Mouse (Mus musculus): ENCODE data around the gene Arl6ip5. TPM values are rescaled to one million over a fixed set of nuclear protein-coding genes. Genes with fewer than 3 reads are reported as not detected.

Gene Arl6ip5
- polyA plus RNA-seq, 1 experiment from 2014 or later = 133 TPM

DNA sequence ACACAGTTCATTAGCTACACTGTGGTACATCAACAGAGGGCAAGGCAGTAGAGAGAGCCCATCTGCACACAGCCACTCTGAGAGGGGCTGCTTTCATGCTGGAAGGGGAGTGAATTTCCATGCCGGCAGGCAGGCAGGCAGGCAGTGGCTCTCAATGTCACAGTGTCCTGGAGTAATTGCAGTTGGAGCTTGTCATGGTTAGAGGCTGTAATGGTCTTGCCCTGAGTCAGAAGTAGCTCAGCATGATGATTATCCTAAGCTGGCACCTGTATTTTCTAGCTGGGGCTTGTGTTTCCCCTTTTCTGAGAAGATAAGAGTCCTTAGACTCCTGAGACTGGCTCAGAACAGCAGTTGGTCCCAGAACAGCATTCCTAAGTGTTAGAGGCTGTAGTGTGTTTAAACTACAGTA is 15.6 kb downstream of the Arl6ip5 start:
- no peaks in the 10 kb centered on the region for H3K9me3 ChIP-seq
- H3K4me1 ChIP-seq (replicated peaks) = peaks cover 13% of the 10 kb centered on the region
- no peak overlapping the region for H3K4me3 ChIP-seq
- H3K9ac ChIP-seq = no peak overlapping the region
- peak; percentile 30; the same call in 1 of the 2 replicates for ATAC-seq (ENCODE audit: low FRiP score, low read depth)
- 14% methylated on average over 1 of the region's 1 CpGs for WGBS
- H3K27me3 ChIP-seq = no peaks in the 10 kb centered on the region
- H3K36me3 ChIP-seq = peaks cover 19% of the 10 kb centered on the region; the same call in 1 of the 2 replicates
- H3K27ac ChIP-seq (replicated peaks) = peak overlapping the region; percentile 23; the same call in 1 of the 2 replicates
- H3K4me2 ChIP-seq = no peak overlapping the region

DNA sequence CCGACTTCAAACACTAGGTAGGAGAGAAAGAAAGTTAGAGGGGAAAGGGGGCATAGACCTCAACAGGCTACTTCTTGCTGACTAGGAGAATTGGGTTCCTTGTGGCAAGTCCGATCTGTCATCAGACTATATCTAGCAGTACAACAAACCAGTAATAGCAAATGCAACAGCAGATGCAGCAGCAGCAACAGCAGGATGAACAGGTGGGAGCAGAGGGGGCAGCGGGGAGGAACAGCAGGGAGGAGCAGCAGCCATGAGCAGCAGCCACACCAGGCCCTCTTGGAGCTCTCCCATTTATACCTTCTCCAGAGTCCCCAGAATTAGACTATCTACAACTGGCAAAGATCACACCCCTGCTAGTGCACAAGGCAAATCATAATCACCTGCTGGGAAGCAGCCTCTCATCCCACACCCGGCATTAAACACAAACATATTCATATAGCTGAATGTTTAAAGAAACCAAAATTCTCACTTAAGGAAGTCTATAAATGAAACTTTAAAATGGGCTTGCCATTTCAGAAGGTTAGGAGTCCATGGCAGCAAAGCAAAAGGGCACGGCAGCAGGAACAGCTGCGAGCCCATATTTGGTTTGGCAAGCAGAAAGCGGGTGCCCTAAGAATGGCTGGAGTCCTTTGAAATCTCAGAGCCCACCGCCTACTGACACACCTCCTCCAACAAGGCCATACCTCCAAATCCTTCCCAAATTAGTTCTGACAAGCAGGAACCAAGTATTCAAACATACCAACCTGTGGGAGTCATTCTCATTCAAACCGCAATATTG is 16.8 kb downstream of the Arl6ip5 start:
- Histone ChIP-seq H3K9ac (no peak overlapping the region), H3K4me1 (replicated peaks) (0 out of 2 replicates have a peak, but pooled peaks cover 4% of the 10 kb centered on the region), H3K4me2 (no peak overlapping the region), H3K27ac (replicated peaks) (no peak overlapping the region), H3K4me3 (no peak overlapping the region), H3K36me3 (peaks cover 29% of the 10 kb centered on the region), H3K9me3 (no peaks in the 10 kb centered on the region), H3K27me3 (no peaks in the 10 kb centered on the region)
- ATAC-seq (ENCODE audit: low FRiP score, low read depth) = no peak
- 95% methylated on average over 9 of the region's 9 CpGs for WGBS

DNA sequence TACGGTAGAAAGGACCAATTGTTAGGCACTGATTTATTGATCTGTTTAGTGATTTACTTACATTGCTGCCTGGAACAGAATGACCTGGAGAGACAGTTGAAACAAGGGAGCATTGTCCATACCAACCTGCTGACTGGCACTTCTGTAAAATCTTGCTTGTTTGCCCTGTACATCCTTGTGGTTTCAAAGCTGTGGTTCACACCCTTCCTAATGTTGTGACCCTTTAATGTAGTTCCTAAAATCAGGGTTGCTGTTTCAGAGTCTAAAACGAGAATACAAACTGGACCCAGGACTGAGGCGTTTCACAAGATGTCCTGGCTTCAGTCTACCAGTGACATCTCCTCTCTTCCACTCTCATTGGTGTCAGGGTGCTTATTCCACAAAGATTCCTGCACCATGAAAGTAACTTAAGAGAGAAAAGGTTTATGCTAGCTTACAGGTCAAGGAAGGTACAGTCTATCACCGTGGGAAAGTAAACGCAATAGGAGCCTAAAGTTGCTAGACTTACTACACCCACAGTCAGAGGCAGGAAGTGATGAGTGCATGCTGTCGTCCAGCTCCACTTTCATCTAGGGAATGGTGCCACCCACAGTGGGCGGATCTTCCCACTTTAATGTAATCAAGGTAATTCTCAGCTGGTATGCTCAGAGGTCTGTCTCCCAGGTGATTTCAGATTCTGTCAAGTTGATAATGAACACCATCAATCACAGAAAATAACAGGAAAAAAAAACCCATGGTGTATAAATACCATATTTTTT is 24.6 kb downstream of the Arl6ip5 start:
- H3K4me2 ChIP-seq = no peak overlapping the region
- whole genome bisulfite sequencing = 86% methylated on average over 7 of the region's 7 CpGs
- H3K27me3 ChIP-seq = no peaks in the 10 kb centered on the region
- H3K27ac ChIP-seq (replicated peaks) = no peak overlapping the region
- no peak for ATAC-seq (ENCODE audit: low FRiP score, low read depth)
- no peaks in the 10 kb centered on the region for H3K4me1 ChIP-seq (replicated peaks)
- H3K4me3 ChIP-seq = no peak overlapping the region
- H3K36me3 ChIP-seq = peaks cover 30% of the 10 kb centered on the region
- H3K9me3 ChIP-seq = no peaks in the 10 kb centered on the region
- no peak overlapping the region for H3K9ac ChIP-seq

DNA sequence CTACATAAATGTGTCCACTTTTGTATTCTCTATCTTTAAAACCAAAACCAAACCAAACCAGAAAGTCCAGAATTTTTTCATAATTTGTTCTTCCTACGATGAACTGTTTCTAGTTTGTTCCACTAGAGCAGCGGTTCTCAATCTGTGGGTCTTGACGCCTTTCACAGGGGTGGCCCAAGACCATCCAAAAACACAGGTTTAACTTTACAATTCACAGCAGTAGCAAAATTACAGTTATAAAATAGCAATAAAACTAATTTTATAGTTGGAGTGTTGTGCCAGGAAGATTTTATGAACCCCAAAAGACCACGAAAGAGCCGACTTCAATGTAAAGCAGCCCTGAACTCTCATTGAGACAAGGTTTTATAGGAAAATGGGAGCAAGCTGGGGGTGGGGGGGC is 25.6 kb downstream of the Arl6ip5 start:
- WGBS = 96% methylated on average over 5 of the region's 5 CpGs
- Histone ChIP-seq H3K4me3 (no peak overlapping the region), H3K36me3 (peaks cover 26% of the 10 kb centered on the region), H3K9me3 (no peaks in the 10 kb centered on the region), H3K27me3 (no peaks in the 10 kb centered on the region), H3K27ac (replicated peaks) (no peak overlapping the region), H3K9ac (no peak overlapping the region), H3K4me2 (no peak overlapping the region), H3K4me1 (replicated peaks) (no peaks in the 10 kb centered on the region)
- no peak for ATAC-seq (ENCODE audit: low FRiP score, low read depth)

DNA sequence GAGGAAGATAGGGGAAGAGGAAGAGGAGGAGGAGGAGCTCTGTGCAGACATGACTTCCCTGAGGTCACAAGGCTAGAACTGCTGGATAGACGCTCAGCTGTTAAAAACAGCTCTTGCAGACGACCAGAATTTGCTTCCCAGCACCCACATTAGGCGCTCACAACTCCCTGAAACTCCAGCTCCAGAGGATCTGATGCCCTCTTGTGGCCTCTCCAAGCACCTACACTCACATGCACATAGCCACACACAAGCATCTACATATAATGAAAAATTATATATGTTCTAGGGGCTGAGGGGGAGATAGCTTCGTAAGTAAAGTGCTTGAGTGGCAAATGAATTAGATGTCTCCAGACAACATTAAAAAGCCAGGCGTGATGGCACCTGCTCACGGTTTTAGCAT is 28.9 kb downstream of the Arl6ip5 start:
- ATAC-seq (ENCODE audit: low FRiP score, low read depth) = no peak

DNA sequence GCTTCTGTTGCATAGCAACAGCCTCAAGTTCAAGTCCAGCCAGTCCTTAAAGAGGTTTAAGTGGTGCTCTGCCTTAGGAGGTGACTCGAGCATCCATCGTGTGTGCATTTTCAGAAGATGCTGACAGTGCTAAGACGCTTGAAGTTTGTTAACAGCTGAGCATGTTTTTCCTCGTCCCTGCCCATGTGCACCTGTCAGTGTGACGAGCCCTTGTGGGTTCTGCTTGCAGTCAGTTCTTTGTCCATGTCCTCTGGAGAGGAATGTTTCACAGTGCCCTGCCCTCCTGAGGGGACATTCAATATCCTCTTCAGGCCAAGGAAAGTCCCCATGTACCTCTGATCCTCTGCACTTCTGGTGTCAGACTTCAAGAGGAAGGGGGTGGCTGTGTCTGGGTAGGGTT is 29.6 kb downstream of the Arl6ip5 start:
- 79% methylated on average over 5 of the region's 5 CpGs for WGBS
- no peak overlapping the region for H3K27ac ChIP-seq (replicated peaks)
- no peak for ATAC-seq (ENCODE audit: low FRiP score, low read depth)

More for the DNA sequence above, 28.9 kb downstream of the Arl6ip5 start:
- Histone ChIP-seq H3K4me1 (replicated peaks) (no peaks in the 10 kb centered on the region), H3K9ac (no peak overlapping the region), H3K9me3 (no peaks in the 10 kb centered on the region), H3K4me2 (no peak overlapping the region), H3K27ac (replicated peaks) (no peak overlapping the region), H3K36me3 (0 out of 2 replicates have a peak, but pooled peaks cover 4% of the 10 kb centered on the region), H3K27me3 (no peaks in the 10 kb centered on the region), H3K4me3 (no peak overlapping the region)
- 95% methylated on average over 6 of the region's 6 CpGs for WGBS

DNA sequence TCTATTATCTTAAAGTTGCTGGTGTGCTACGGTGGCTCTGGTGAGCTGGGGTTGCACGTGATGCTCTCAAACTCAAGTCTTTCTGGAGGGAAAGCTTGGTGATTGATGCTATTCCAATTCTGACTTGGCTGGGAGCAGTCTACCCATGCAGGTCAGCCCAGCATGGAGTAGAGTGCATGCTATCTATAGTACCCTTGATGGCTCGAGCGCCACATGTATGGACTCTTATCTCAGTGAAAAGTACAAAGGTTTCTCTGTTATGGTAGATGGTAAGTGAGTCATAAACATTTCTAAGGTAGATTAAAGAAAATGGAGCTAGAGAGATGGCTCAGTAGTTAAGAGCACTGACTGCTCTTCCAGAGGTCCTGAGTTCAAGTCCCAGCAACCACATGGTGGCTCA is 32.0 kb downstream of the Arl6ip5 start:
- Histone ChIP-seq H3K36me3 (no peaks in the 10 kb centered on the region), H3K4me1 (replicated peaks) (no peaks in the 10 kb centered on the region), H3K9ac (no peak overlapping the region), H3K4me2 (no peak overlapping the region), H3K9me3 (no peaks in the 10 kb centered on the region), H3K4me3 (no peak overlapping the region), H3K27ac (replicated peaks) (no peak overlapping the region), H3K27me3 (no peaks in the 10 kb centered on the region)
- 95% methylated on average over 4 of the region's 4 CpGs for WGBS
- no peak for ATAC-seq (ENCODE audit: low FRiP score, low read depth)

More for the DNA sequence above, 29.6 kb downstream of the Arl6ip5 start:
- H3K9ac ChIP-seq = no peak overlapping the region
- no peaks in the 10 kb centered on the region for H3K9me3 ChIP-seq
- H3K4me2 ChIP-seq = no peak overlapping the region
- H3K36me3 ChIP-seq = 0 out of 2 replicates have a peak, but pooled peaks cover 3% of the 10 kb centered on the region
- no peaks in the 10 kb centered on the region for H3K4me1 ChIP-seq (replicated peaks)
- no peak overlapping the region for H3K4me3 ChIP-seq
- H3K27me3 ChIP-seq = no peaks in the 10 kb centered on the region

DNA sequence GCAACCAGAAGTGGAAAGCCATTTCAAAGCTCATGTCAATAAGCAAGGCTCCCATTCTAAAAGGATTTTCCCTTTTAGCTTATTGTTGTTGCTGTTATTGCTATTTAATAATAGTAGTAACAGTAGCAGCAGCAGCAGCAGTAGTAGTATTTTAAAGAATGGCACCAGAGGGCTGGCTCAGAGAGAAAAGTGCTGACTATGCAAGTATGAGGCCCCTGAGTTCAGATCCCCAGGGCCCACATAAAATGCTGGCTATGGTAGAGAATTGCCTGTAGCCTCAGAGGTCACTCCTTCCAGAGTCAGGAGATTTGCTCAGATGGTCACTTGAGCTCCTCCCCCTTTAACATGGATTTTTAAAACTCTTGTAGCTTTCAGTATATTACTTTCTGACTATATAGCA is 34.7 kb downstream of the Arl6ip5 start:
- H3K4me1 ChIP-seq (replicated peaks) = no peaks in the 10 kb centered on the region
- H3K27ac ChIP-seq (replicated peaks) = no peak overlapping the region
- H3K4me2 ChIP-seq = no peak overlapping the region
- no peaks in the 10 kb centered on the region for H3K36me3 ChIP-seq
- H3K9me3 ChIP-seq = no peaks in the 10 kb centered on the region
- no peak overlapping the region for H3K4me3 ChIP-seq
- no peak for ATAC-seq (ENCODE audit: low FRiP score, low read depth)
- no peaks in the 10 kb centered on the region for H3K27me3 ChIP-seq
- H3K9ac ChIP-seq = no peak overlapping the region

DNA sequence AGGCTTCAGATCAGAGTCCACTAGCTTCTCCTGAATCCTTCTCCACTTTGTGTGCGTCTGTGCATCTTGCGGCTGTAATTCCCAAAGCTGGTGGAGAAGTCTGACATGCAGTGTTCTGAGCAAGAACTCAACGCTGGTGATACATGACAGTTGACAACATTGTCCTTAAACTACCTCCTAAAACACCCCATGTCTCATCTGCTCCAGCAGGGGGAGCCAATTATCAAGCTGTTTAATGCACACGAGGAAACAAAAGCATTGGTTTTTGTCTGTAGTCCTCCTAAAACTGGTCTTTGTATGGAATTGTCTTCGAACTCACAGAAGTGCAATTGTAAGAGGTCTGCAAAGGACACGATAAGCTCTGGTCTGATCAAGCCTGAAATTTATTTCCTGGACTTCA is 40.5 kb downstream of the Arl6ip5 start:
- 52% methylated on average over 6 of the region's 6 CpGs for WGBS
- no peaks in the 10 kb centered on the region for H3K36me3 ChIP-seq
- H3K4me1 ChIP-seq (replicated peaks) = no peaks in the 10 kb centered on the region
- H3K27ac ChIP-seq (replicated peaks) = no peak overlapping the region
- no peak overlapping the region for H3K4me2 ChIP-seq
- no peaks in the 10 kb centered on the region for H3K9me3 ChIP-seq
- H3K27me3 ChIP-seq = no peaks in the 10 kb centered on the region
- no peak overlapping the region for H3K4me3 ChIP-seq
- H3K9ac ChIP-seq = no peak overlapping the region
- no peak for ATAC-seq (ENCODE audit: low FRiP score, low read depth)

DNA sequence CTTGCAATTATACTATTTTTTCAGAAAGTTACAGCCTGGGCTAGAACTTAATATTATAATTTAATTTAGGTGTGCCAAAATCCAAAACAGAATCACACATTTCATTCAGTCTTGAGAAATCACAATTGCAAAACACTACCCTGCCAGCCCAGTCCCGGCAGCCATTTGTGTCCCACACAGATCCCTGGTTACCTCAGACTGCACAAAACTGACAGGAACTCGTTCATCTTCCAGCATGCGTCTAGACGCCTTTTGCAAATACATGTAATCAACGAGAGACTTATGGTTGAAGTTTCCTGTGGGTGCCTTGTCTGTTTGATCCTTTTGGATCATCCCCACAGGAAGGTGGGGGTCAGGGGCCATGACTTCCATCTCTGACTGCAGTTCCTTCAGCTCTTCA is 41.6 kb downstream of the Arl6ip5 start:
- Histone ChIP-seq H3K27ac (replicated peaks) (no peak overlapping the region), H3K4me2 (no peak overlapping the region), H3K9me3 (no peaks in the 10 kb centered on the region), H3K4me1 (replicated peaks) (no peaks in the 10 kb centered on the region), H3K9ac (no peak overlapping the region), H3K27me3 (no peaks in the 10 kb centered on the region), H3K4me3 (no peak overlapping the region), H3K36me3 (no peaks in the 10 kb centered on the region)
- 65% methylated on average over 5 of the region's 5 CpGs for WGBS
- no peak for ATAC-seq (ENCODE audit: low FRiP score, low read depth)

DNA sequence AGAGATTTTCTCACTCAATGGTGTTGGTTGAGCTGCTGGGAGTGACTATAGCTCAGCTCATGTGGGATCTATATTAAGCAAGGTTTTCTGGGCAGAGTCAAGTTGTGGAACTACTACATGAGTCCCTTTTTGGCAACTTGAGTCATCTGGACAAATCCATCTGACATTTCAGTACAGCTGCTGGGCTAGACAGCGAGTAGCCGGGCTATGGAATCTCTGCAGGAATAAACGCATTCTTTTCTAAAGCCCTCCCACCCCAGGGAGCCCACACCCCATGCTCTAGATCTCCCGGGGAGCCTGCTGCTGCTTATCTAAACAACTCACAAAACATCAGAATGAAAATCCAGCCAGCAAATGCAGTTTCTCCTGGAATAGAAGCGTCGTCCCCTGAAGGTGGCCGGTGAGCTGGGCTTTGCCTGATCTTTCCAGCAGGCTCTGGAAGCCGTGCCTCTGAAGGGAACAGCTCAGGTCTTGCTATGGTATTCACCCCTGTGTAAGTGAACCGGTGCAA is 42.3 kb downstream of the Arl6ip5 start, which contains the start of gene Lmod3:
Lmod3 (minus strand) TSS at position 49 of the 511 bp plus-strand sequence.
- H3K4me2 ChIP-seq = no peak within 1 kb of the TSS
- H3K4me3 ChIP-seq = no peak within 1 kb of the TSS
- no peaks in the 10 kb centered on the region for H3K4me1 ChIP-seq (replicated peaks)
- 36% methylated on average over 9 of the region's 9 CpGs for WGBS
- no peaks in the 10 kb centered on the region for H3K27me3 ChIP-seq
- H3K9me3 ChIP-seq = no peaks in the 10 kb centered on the region
- no peak within 1 kb of the TSS for H3K27ac ChIP-seq (replicated peaks)
- H3K9ac ChIP-seq = no peak within 1 kb of the TSS
- ATAC-seq (ENCODE audit: low FRiP score, low read depth) = no peak
- no peaks in the 10 kb centered on the region for H3K36me3 ChIP-seq

DNA sequence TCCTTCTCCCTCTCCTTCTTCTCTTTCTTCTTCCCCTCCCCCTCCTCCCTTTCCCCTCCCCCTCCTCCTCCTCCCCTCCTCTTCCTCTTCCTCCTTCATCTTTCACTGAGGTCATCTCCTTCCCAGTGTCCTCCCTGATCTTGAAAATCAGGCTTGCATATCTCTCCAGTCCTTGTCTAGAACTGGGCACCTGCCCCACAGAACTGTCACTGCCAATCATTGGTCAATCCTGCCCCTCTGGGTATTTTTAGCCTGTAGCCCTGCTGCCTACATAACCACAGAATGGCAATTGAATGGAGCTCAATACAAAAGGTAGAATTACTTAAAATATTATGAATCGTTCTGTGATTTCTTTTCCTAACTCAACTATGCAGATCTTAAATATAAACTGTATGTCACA is 48.0 kb downstream of the Arl6ip5 start:
- WGBS = 89% methylated on average over 1 of the region's 1 CpGs
- no peak for ATAC-seq (ENCODE audit: low FRiP score, low read depth)
- Histone ChIP-seq H3K4me2 (no peak overlapping the region), H3K4me1 (replicated peaks) (no peaks in the 10 kb centered on the region), H3K9me3 (no peaks in the 10 kb centered on the region), H3K9ac (no peak overlapping the region), H3K27me3 (no peaks in the 10 kb centered on the region), H3K36me3 (no peaks in the 10 kb centered on the region), H3K27ac (replicated peaks) (no peak overlapping the region), H3K4me3 (no peak overlapping the region)
